Mouse (Mus musculus): Measurements from ENCODE around the gene Gm17662. TPM values are rescaled to one million over a fixed set of nuclear protein-coding genes. Genes with fewer than 3 reads are reported as not detected.

The Gm17662 gene
- polyA plus RNA-seq (2012; rRNA removed), result not detected in 2 replicates

GRCm38 (mm10) chr4:104857029-104857428 lies at the start of gene Gm17662:
Gene Gm17662, plus strand, starts transcription at chr4:104857329.
- no peak for TF ChIP-seq POLR2A (IDR thresholded peaks at IDR 0.05; ENCODE audit: control insufficient read depth, low read depth, low read length)
- TF ChIP-seq CTCF (IDR thresholded peaks at IDR 0.05; ENCODE audit: control insufficient read depth, insufficient read depth, insufficient replicate concordance, low read depth, low read length), result no peak
- Histone ChIP-seq H3K4me3 (ENCODE audit: control insufficient read depth, low read depth, low read length) (no peak within 1 kb of the TSS), H3K36me3 (ENCODE audit: control insufficient read depth, insufficient read depth, low read length) (no peaks in the 10 kb centered on the region), H3K27ac (ENCODE audit: control insufficient read depth, insufficient read depth, low read depth, low read length) (no peak within 1 kb of the TSS), H3K27me3 (ENCODE audit: control insufficient read depth, insufficient read depth, low read length) (no peaks in the 10 kb centered on the region), H3K4me1 (ENCODE audit: control insufficient read depth, insufficient read depth, low read length) (no peaks in the 10 kb centered on the region)

DNA sequence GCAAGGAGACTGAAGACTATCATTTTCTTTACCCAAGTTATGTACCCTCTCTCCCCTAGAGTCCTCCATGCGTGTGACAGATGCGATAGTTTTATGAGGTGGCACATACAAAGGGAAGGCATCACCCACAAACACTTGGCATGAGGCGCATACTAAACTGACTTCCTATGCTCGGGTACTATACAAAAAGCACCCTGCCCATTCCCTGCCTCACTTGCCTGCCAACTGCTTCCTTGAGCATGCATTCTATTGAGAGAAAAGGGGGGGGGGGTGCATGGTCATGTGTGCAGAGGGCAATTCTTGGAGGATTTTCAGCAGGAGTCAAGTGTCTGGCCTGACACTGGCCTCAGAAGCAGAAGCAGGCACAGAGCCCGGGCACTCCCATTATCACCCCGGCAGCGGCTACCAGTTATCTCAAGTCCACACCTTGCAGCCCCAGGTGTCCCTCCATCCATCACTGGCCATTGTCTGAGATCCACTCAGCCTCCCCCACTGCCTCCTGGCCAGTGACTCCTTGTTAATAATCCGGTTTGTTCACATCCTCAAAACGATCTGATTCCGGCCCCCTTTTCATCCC lies 46.3 kb upstream of the Gm17662 start:
- no peaks in the 10 kb centered on the region for H3K36me3 ChIP-seq (ENCODE audit: control insufficient read depth, insufficient read depth, low read length)
- no peaks in the 10 kb centered on the region for H3K27me3 ChIP-seq (ENCODE audit: control insufficient read depth, insufficient read depth, low read length)
- H3K27ac ChIP-seq (ENCODE audit: control insufficient read depth, insufficient read depth, low read depth, low read length), result no peak overlapping the region
- no peaks in the 10 kb centered on the region for H3K4me1 ChIP-seq (ENCODE audit: control insufficient read depth, insufficient read depth, low read length)
- no peak overlapping the region for H3K4me3 ChIP-seq (ENCODE audit: control insufficient read depth, low read depth, low read length)
- no peak for TF ChIP-seq POLR2A (IDR thresholded peaks at IDR 0.05; ENCODE audit: control insufficient read depth, low read depth, low read length)
- no peak for TF ChIP-seq CTCF (IDR thresholded peaks at IDR 0.05; ENCODE audit: control insufficient read depth, insufficient read depth, insufficient replicate concordance, low read depth, low read length)

GRCm38 (mm10) chr4:104813617-104814016 lies 43.5 kb upstream of the Gm17662 start:
- Histone ChIP-seq H3K27me3 (ENCODE audit: control insufficient read depth, insufficient read depth, low read length) (no peaks in the 10 kb centered on the region), H3K36me3 (ENCODE audit: control insufficient read depth, insufficient read depth, low read length) (no peaks in the 10 kb centered on the region), H3K4me3 (ENCODE audit: control insufficient read depth, low read depth, low read length) (no peak overlapping the region), H3K27ac (ENCODE audit: control insufficient read depth, insufficient read depth, low read depth, low read length) (no peak overlapping the region), H3K4me1 (ENCODE audit: control insufficient read depth, insufficient read depth, low read length) (no peaks in the 10 kb centered on the region)
- TF ChIP-seq CTCF (IDR thresholded peaks at IDR 0.05; ENCODE audit: control insufficient read depth, insufficient read depth, insufficient replicate concordance, low read depth, low read length) (no peak), POLR2A (IDR thresholded peaks at IDR 0.05; ENCODE audit: control insufficient read depth, low read depth, low read length) (no peak)

GRCm38 (mm10) chr4:104816519-104817232 lies 40.5 kb upstream of the Gm17662 start:
- Histone ChIP-seq H3K27me3 (ENCODE audit: control insufficient read depth, insufficient read depth, low read length) (no peaks in the 10 kb centered on the region), H3K36me3 (ENCODE audit: control insufficient read depth, insufficient read depth, low read length) (no peaks in the 10 kb centered on the region), H3K4me1 (ENCODE audit: control insufficient read depth, insufficient read depth, low read length) (peaks cover 3% of the 10 kb centered on the region; the same call in 1 of the 2 replicates), H3K27ac (ENCODE audit: control insufficient read depth, insufficient read depth, low read depth, low read length) (no peak overlapping the region), H3K4me3 (ENCODE audit: control insufficient read depth, low read depth, low read length) (no peak overlapping the region)
- no peak for TF ChIP-seq POLR2A (IDR thresholded peaks at IDR 0.05; ENCODE audit: control insufficient read depth, low read depth, low read length)
- TF ChIP-seq CTCF (IDR thresholded peaks at IDR 0.05; ENCODE audit: control insufficient read depth, insufficient read depth, insufficient replicate concordance, low read depth, low read length), result no peak

GRCm38 (mm10) chr4:104817509-104817908 lies 39.6 kb upstream of the Gm17662 start:
- no peaks in the 10 kb centered on the region for H3K27me3 ChIP-seq (ENCODE audit: control insufficient read depth, insufficient read depth, low read length)
- TF ChIP-seq CTCF (IDR thresholded peaks at IDR 0.05; ENCODE audit: control insufficient read depth, insufficient read depth, insufficient replicate concordance, low read depth, low read length) (no peak), POLR2A (IDR thresholded peaks at IDR 0.05; ENCODE audit: control insufficient read depth, low read depth, low read length) (no peak)
- H3K36me3 ChIP-seq (ENCODE audit: control insufficient read depth, insufficient read depth, low read length), result no peaks in the 10 kb centered on the region
- H3K4me1 ChIP-seq (ENCODE audit: control insufficient read depth, insufficient read depth, low read length), result peaks cover 8% of the 10 kb centered on the region
- no peak overlapping the region for H3K27ac ChIP-seq (ENCODE audit: control insufficient read depth, insufficient read depth, low read depth, low read length)
- H3K4me3 ChIP-seq (ENCODE audit: control insufficient read depth, low read depth, low read length), result no peak overlapping the region

GRCm38 (mm10) chr4:104818986-104819385 lies 38.1 kb upstream of the Gm17662 start:
- Histone ChIP-seq H3K27me3 (ENCODE audit: control insufficient read depth, insufficient read depth, low read length) (no peaks in the 10 kb centered on the region), H3K36me3 (ENCODE audit: control insufficient read depth, insufficient read depth, low read length) (no peaks in the 10 kb centered on the region), H3K4me3 (ENCODE audit: control insufficient read depth, low read depth, low read length) (no peak overlapping the region), H3K27ac (ENCODE audit: control insufficient read depth, insufficient read depth, low read depth, low read length) (no peak overlapping the region), H3K4me1 (ENCODE audit: control insufficient read depth, insufficient read depth, low read length) (peaks cover 8% of the 10 kb centered on the region)
- TF ChIP-seq CTCF (IDR thresholded peaks at IDR 0.05; ENCODE audit: control insufficient read depth, insufficient read depth, insufficient replicate concordance, low read depth, low read length) (no peak), POLR2A (IDR thresholded peaks at IDR 0.05; ENCODE audit: control insufficient read depth, low read depth, low read length) (no peak)

DNA sequence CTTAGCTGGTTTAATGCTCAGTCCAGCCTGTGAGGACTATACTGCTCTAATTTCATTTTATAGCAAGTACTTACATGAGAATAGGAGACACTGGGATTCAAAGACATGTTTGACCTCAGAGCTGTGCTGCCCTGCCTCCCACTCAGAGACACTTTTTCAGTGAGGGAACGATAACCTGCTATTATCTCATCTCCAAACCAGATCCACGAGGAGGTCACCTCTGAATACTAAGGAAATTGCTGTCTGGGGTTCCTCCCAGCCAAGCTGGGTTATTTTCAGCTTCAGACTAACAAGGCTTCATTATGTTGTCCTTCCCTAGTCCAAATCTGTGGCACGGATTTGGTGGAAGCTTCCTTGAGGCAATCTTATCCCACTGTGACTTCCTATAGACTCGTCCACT lies 37.2 kb upstream of the Gm17662 start:
- no peak overlapping the region for H3K4me3 ChIP-seq (ENCODE audit: control insufficient read depth, low read depth, low read length)
- H3K27me3 ChIP-seq (ENCODE audit: control insufficient read depth, insufficient read depth, low read length), result no peaks in the 10 kb centered on the region
- H3K4me1 ChIP-seq (ENCODE audit: control insufficient read depth, insufficient read depth, low read length), result peaks cover 8% of the 10 kb centered on the region
- TF ChIP-seq CTCF (IDR thresholded peaks at IDR 0.05; ENCODE audit: control insufficient read depth, insufficient read depth, insufficient replicate concordance, low read depth, low read length) (no peak), POLR2A (IDR thresholded peaks at IDR 0.05; ENCODE audit: control insufficient read depth, low read depth, low read length) (no peak)
- no peak overlapping the region for H3K27ac ChIP-seq (ENCODE audit: control insufficient read depth, insufficient read depth, low read depth, low read length)
- H3K36me3 ChIP-seq (ENCODE audit: control insufficient read depth, insufficient read depth, low read length), result no peaks in the 10 kb centered on the region

All from testis, adult 2 months (tissue).